Mouse (Mus musculus): ENCODE results near the gene Dusp8.

The Dusp8 gene

DNA sequence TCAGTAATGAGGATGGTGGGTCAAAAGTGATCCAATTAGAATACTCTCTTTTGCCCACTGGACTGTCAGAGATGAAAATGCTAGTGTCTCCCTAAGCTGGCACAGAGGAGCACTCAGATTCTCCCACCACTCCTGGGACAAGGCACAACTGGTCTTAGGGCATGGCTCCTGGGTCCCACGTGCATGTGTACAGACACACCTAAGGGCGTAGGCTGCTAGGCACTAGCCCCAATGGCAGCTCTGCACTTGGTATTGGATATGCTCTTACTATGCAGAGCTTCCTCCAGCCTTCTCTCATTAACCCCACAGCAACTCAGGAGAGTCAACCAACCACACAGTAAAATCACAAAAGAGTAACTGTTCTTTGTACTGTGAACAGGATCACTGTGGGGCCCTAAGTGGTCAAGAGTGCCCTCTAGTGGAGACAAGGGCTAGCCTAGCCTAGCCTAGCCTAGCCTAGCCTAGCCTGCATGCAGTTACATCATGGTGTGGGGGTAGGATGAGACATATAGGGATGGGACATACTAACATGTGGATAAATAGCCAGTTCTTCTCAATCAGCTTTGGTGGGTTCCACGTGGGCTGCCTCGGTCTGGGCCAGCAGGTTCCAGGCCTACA, 58.0 kb downstream of the Dusp8 start:
- peak; percentile 27 for DNase-seq

GRCm38 (mm10) chr7:142035048-142035811, 60.4 kb downstream of the Dusp8 start:
- no peak for DNase-seq

- DNase-seq, result no peak
Measured at GRCm38 (mm10) chr7:142034198-142034597, 61.4 kb downstream of the Dusp8 start.

DNA sequence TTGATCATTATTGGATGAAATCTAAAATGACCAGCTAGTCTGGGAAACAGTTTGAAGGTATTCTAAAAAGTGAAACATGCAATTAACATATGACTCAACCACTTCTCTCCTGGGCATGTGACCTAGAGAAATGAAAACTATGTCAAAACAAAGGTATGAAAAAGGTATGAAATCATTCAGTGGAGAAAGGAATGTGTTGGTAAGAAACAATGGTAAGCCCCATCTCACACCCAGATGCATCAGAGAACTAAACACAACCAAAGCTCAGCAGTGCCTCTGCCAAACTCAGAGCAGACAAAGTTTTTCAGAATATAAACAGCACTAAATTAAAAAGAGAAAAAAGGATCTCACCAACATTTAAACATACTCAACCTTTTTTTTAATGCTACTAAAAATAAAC, 65.6 kb downstream of the Dusp8 start:
- no peak for DNase-seq

Measured in right cerebral cortex, postnatal 14 days (tissue).